Mouse (Mus musculus) gastrocnemius, postnatal 4 days (tissue): ENCODE results near the gene Prc1. TPM values are rescaled to one million over a fixed set of nuclear protein-coding genes. Genes with fewer than 3 reads are reported as not detected.
A peak's percentile ranks its signal among the peaks of the same experiment; 100 is the strongest.
"Not testable (repeated sequence)": the region's sequence is repeated elsewhere in the genome, so short reads cannot be mapped to it uniquely, and the experiment has no call there.

Experiments
- DNase-seq, 2 experiments: peaks; one replicate each; pipeline ENCODE4 v3.0.0; 2021 to 2022; ENCODE audit warnings: low spot score in 2 of 2, mixed read lengths in 2 of 2
- total RNA-seq, 2 experiments: library from RNA; stranded (reverse); gene quantifications; 2 replicates each; pipeline ENCODE4 v1.2.3; 2021

Prc1 gene
- total RNA-seq, 2 experiments from 2014 or later, result 40.0 to 41.4 TPM

- DNase-seq, result no peak
Observed at GRCm38 (mm10) chr7:80283226-80283918, 10.9 kb upstream of the Prc1 start.

- no peak for DNase-seq
Observed at GRCm38 (mm10) chr7:80284391-80284790, 9.9 kb upstream of the Prc1 start.

GRCm38 (mm10) chr7:80285725-80286124 is 8.5 kb upstream of the Prc1 start:
- DNase-seq, result no peak

GRCm38 (mm10) chr7:80287736-80288135 is 6.5 kb upstream of the Prc1 start:
- no peak for DNase-seq

- DNase-seq, result no peak
Observed at GRCm38 (mm10) chr7:80294764-80295648, 756 bp downstream of the Prc1 start.

- DNase-seq, result no peak
Observed at GRCm38 (mm10) chr7:80296462-80296861, 2.2 kb downstream of the Prc1 start.

GRCm38 (mm10) chr7:80297041-80297440 is 2.8 kb downstream of the Prc1 start:
- DNase-seq, result no peak

- DNase-seq, result no peak
Observed at GRCm38 (mm10) chr7:80298754-80299153, 4.5 kb downstream of the Prc1 start.

GRCm38 (mm10) chr7:80299568-80299967 is 5.3 kb downstream of the Prc1 start:
- no peak for DNase-seq

GRCm38 (mm10) chr7:80301522-80301921 is 7.3 kb downstream of the Prc1 start:
- no peak for DNase-seq

GRCm38 (mm10) chr7:80307766-80308165 is 13.5 kb downstream of the Prc1 start:
- no peak for DNase-seq

GRCm38 (mm10) chr7:80310771-80311170 is 16.5 kb downstream of the Prc1 start:
- DNase-seq, result no peak

GRCm38 (mm10) chr7:80315733-80316132 is 21.5 kb downstream of the Prc1 start:
- no peak for DNase-seq

- no peak for DNase-seq
Observed at GRCm38 (mm10) chr7:80317439-80318115, 23.3 kb downstream of the Prc1 start.

- DNase-seq, result peak in 1 of 2 experiments; percentile 16
Observed at GRCm38 (mm10) chr7:80318670-80319069, 24.4 kb downstream of the Prc1 start.

- DNase-seq, result peak in 1 of 2 experiments; percentile 8
Observed at GRCm38 (mm10) chr7:80319846-80320496, 25.7 kb downstream of the Prc1 start.

GRCm38 (mm10) chr7:80323336-80323735 is 29.1 kb downstream of the Prc1 start:
- peak in 1 of 2 experiments; percentile 5 for DNase-seq

GRCm38 (mm10) chr7:80324043-80324815 is 30.0 kb downstream of the Prc1 start, which contains the start of gene Rccd1:
Gene Rccd1 (minus strand): TSS chr7:80324454.
- peak; percentile 83 to 94 for DNase-seq

GRCm38 (mm10) chr7:80324816-80325119 is 30.5 kb downstream of the Prc1 start:
- DNase-seq, result not testable (repeated sequence)

GRCm38 (mm10) chr7:80325292-80325868 is 31.1 kb downstream of the Prc1 start:
- DNase-seq, result peak in 1 of 2 experiments; percentile 9
